Mouse (Mus musculus) midbrain, embryonic 16.5 days (tissue): ENCODE measurements around the gene Hist1h3g. TPM values are rescaled to one million over a fixed set of nuclear protein-coding genes. Genes with fewer than 3 reads are reported as not detected.
"Not testable (repeated sequence)": the region's sequence is repeated elsewhere in the genome, so short reads cannot be mapped to it uniquely, and the experiment has no call there.

ENCODE experiments used
- ATAC-seq: fragments of 200-750 bp; cut with Nextera tagmentation; 2 replicates; pipeline ENCODE4 v1.8.0; 2017; ENCODE audit warnings: moderate TSS enrichment
- H3K27ac ChIP-seq: fragments of 300-500 bp; sonication (generic); 2 replicates; pipeline ENCODE4 v1.5.1; 2014; ENCODE audit warnings: mild to moderate bottlenecking, low read length, mixed read lengths
- H3K27me3 ChIP-seq: fragments of 300-500 bp; sonication (generic); 2 replicates; pipeline ENCODE4 v1.6.1; 2014; ENCODE audit warnings: low read depth, low read length, mixed read lengths; ENCODE audit not compliant: control insufficient read depth, insufficient read depth
- H3K36me3 ChIP-seq: fragments of 300-500 bp; sonication (generic); 2 replicates; pipeline ENCODE4 v1.6.1; 2014; ENCODE audit warnings: mild to moderate bottlenecking, low read length, moderate library complexity, mixed read lengths; ENCODE audit not compliant: control insufficient read depth, insufficient read depth
- H3K4me1 ChIP-seq: fragments of 300-500 bp; sonication (generic); 2 replicates; pipeline ENCODE4 v1.6.1; 2014; ENCODE audit warnings: mild to moderate bottlenecking, low read length, mixed read lengths; ENCODE audit not compliant: control insufficient read depth, insufficient read depth
- H3K4me2 ChIP-seq: fragments of 300-500 bp; sonication (generic); 2 replicates; pipeline ENCODE4 v1.6.1; 2014; ENCODE audit warnings: mild to moderate bottlenecking, low read length, mixed read lengths
- H3K4me3 ChIP-seq: fragments of 300-500 bp; sonication (generic); 2 replicates; pipeline ENCODE4 v1.5.1; 2014; ENCODE audit warnings: low read depth, mild to moderate bottlenecking, low read length, moderate library complexity, mixed read lengths
- H3K9ac ChIP-seq: fragments of 300-500 bp; sonication (generic); 2 replicates; pipeline ENCODE4 v1.6.1; 2014; ENCODE audit warnings: low read depth, low read length, mixed read lengths
- H3K9me3 ChIP-seq: fragments of 300-500 bp; sonication (generic); replicated peaks from 2 replicates; pipeline ENCODE4 v1.6.1; 2014; ENCODE audit warnings: mild to moderate bottlenecking, low read length, mixed read lengths; ENCODE audit not compliant: control insufficient read depth, poor library complexity, severe bottlenecking
- WGBS: fragments of 180-500 bp; shearing (Covaris S2); extraction: QIAGEN DNeasy Blood & Tissue Kit; methylation state at CpG from one replicate; pipeline ENCODE4 v1.1.7; 2014; 5-methylcytosine and 5-hydroxymethylcytosine counted together
- polyA plus RNA-seq: library from polyadenylated mRNA; unstranded; fragments of >200 nt; fragmentation: Nextera tagmentation; extraction: Ambion mirVana; gene quantifications from 2 replicates; pipeline ENCODE4 v1.2.1, GENCODE M21; 2015

The Hist1h3g gene
- polyA plus RNA-seq, 1 experiment from 2014 or later, result not detected

DNA sequence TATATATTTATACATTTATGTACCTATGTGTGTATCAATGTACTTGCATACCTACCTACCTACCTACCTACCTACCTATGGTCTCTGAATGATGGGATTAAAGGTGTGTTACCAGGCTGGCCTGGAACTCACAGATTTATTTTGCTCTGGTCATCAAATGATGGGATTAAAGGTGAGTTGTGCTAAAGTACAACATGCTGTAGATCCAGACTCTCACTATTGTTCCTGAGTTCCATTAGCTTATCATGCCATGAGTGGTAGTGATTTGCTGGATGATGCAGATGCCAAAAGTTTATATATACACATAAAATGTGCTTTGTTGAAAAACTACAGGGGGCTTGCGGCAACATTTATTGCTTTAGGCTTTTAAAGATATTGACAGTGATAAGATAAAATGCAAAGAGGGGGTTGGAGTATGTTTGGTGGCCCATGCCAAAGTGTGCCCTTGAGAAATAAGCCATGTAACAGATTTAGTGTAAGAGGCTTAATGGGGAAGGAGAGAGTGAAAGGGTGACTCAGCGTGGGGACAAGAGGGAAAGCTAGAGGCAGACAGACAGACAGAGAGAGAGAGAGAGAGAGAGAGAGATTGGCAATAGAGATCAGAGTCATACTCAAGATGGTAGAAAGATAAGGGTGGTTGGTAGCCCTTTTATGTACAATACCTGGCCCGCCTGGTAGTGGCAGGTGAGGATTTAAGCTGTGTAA, 1.9 kb downstream of the Hist1h3g start:
- H3K36me3 ChIP-seq, result no peaks in the 10 kb centered on the region
- no peaks in the 10 kb centered on the region for H3K9me3 ChIP-seq
- 79% methylated on average over 3 of the region's 3 CpGs for WGBS
- no peak overlapping the region for H3K27ac ChIP-seq
- peaks cover 23% of the 10 kb centered on the region for H3K4me1 ChIP-seq
- H3K27me3 ChIP-seq, result no peaks in the 10 kb centered on the region
- H3K4me3 ChIP-seq, result no peak overlapping the region
- no peak overlapping the region for H3K9ac ChIP-seq
- no peak for ATAC-seq
- no peak overlapping the region for H3K4me2 ChIP-seq

DNA sequence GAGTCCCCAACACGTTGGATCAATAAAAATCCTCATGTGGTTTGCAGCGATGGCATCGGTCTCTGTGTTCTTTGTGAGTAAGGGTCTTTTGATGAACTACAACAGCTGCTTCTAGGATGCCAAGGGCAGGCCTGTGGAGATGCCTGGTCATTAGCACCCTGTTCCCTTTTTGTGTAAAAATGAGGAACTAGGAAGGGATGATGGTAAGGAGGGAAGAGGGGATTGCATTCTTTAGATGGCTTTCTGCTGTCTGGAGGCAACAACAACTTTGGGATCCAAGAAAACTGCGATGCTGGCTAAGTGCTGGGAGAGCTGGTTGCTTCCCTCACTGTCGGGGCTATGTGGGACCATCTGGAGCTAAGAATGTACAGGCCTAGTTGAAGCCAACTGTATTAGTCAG, 3.0 kb downstream of the Hist1h3g start:
- Histone ChIP-seq H3K27me3 (no peaks in the 10 kb centered on the region), H3K9ac (no peak overlapping the region), H3K9me3 (no peaks in the 10 kb centered on the region), H3K4me1 (peaks cover 16% of the 10 kb centered on the region), H3K27ac (no peak overlapping the region), H3K4me3 (no peak overlapping the region), H3K4me2 (no peak overlapping the region), H3K36me3 (no peaks in the 10 kb centered on the region)
- ATAC-seq, result no peak
- 79% methylated on average over 5 of the region's 5 CpGs for WGBS

- H3K9me3 ChIP-seq, ATAC-seq, H3K27me3 ChIP-seq, H3K27ac ChIP-seq, H3K9ac ChIP-seq, H3K4me3 ChIP-seq, H3K4me1 ChIP-seq, H3K36me3 ChIP-seq, H3K4me2 ChIP-seq: not testable (repeated sequence)
- WGBS, result 80% methylated on average over 1 of the region's 1 CpGs
These were observed 4.6 kb downstream of the Hist1h3g start for GRCm38 (mm10) chr13:23539821-23540220.

DNA sequence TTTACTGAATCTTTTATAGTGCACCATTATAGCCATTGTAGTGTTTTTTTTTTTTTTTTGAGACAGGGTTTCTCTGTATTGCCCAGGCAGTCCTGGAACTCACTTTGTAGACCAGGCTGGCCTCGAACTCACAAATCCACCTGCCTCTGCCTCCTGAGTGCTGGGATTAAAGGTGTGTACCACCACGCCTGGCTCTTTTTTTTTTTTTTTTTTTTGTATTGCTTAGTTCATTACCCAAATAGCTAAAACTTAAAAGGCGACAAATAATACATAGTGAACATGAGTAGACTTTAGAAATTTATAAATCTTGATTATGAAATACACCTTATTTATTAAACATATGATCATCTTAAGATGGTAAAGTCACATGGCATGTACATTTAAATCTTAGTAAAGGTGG, 6.3 kb downstream of the Hist1h3g start:
- Histone ChIP-seq H3K9me3 (no peaks in the 10 kb centered on the region), H3K36me3 (no peaks in the 10 kb centered on the region), H3K27ac (no peak overlapping the region), H3K4me1 (peaks cover 6% of the 10 kb centered on the region), H3K4me2 (no peak overlapping the region), H3K4me3 (no peak overlapping the region), H3K27me3 (no peaks in the 10 kb centered on the region), H3K9ac (no peak overlapping the region)
- no peak for ATAC-seq
- 93% methylated on average over 3 of the region's 3 CpGs for WGBS

DNA sequence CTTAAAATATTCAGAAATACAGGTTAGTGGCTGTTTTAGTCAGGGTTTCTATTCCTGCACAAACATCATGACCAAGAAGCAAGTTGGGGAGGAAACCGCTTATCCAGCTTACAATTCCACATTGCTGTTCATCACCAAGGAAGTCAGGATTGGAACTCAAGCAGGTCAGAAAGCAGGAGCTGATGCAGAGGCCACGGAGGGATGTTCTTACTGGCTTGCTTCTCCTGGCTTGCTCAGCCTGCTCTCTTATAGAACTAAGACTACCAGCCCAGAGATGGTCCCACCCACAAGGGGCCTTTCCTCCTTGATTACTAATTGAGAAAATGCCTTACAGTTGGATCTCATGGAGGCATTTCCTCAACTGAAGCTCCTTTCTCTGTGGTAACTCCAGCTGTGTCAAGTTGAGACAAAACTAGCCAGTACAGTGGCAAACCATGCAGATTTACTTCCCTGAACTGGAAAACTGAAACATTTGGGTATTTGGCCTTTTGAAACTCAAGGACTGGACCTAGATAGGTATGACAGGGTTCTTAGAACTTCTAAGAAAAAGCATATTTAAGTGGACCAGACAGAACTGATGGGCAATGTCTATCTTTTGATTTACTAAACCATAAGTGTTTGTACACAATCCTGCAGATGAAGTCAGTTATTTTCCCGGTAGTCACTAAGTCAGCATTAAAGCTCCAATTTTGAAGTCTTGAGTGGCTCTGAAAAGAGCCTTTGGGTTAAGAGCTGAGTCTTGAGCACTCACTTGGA, 7.2 kb downstream of the Hist1h3g start:
- H3K4me3 ChIP-seq, result peak overlapping the region; percentile 44
- WGBS, result 5% methylated on average over 3 of the region's 3 CpGs
- peak overlapping the region; percentile 49 for H3K9ac ChIP-seq
- H3K36me3 ChIP-seq, H3K27me3 ChIP-seq, H3K9me3 ChIP-seq, H3K4me1 ChIP-seq, H3K27ac ChIP-seq, ATAC-seq: not testable (repeated sequence)
- peak overlapping the region; percentile 83 for H3K4me2 ChIP-seq

DNA sequence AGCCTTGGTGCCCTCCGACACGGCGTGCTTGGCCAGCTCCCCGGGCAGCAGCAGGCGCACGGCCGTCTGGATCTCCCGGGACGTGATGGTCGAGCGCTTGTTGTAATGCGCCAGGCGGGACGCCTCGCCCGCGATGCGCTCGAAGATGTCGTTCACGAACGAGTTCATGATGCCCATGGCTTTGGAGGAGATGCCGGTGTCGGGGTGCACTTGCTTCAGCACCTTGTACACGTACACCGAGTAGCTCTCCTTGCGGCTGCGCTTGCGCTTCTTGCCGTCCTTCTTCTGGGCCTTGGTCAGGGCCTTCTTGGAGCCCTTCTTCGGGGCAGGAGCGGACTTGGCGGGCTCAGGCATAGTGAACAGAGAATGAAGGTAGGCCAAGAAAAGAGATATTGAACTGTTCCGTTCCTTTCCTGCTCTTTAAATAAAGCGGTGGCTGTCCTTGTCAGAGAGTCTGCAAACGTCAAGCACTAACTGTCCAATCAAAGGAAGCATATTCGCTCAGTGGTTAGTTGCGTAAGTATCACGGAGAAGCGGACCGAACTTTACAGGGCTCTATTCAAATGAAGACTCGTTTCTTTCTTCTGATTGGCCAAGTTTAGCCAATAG, 7.9 kb downstream of the Hist1h3g start, which contains the start of gene Hist1h2bh:
Gene Hist1h2bh, minus strand, starts transcription at position 394 of the 609 bp plus-strand sequence.
- Histone ChIP-seq H3K4me2 (peak within 1 kb of the TSS; percentile 83), H3K4me3 (peak within 1 kb of the TSS; percentile 48), H3K27ac (peak within 1 kb of the TSS; percentile 75), H3K9ac (peak within 1 kb of the TSS; percentile 49)
- ATAC-seq, result peak; percentile 90
- under 1% methylated on average over 27 of the region's 42 CpGs for WGBS
- H3K4me1 ChIP-seq, H3K36me3 ChIP-seq, H3K9me3 ChIP-seq, H3K27me3 ChIP-seq: not testable (repeated sequence)

- Histone ChIP-seq H3K36me3 (no peaks in the 10 kb centered on the region), H3K27ac (peak within 1 kb of the TSS; percentile 88)
These were observed 9.0 kb downstream of the Hist1h3g start, which contains the start of gene Hist1h3f for GRCm38 (mm10) chr13:23543965-23544786. Gene Hist1h3f, plus strand, starts transcription at chr13:23544052.

GRCm38 (mm10) chr13:23544787-23545120, 9.5 kb downstream of the Hist1h3g start:
- H3K27me3 ChIP-seq, H3K9ac ChIP-seq, ATAC-seq, H3K9me3 ChIP-seq, H3K4me1 ChIP-seq, H3K36me3 ChIP-seq: not testable (repeated sequence)
- Histone ChIP-seq H3K27ac (peak overlapping the region; percentile 88), H3K4me2 (peak overlapping the region; percentile 46), H3K4me3 (peak overlapping the region; percentile 48)
- 0% methylated on average over 11 of the region's 14 CpGs for WGBS

More at GRCm38 (mm10) chr13:23543965-23544786, 9.0 kb downstream of the Hist1h3g start, which contains the start of gene Hist1h3f:
- peak within 1 kb of the TSS; percentile 65 for H3K9ac ChIP-seq
- WGBS, result under 1% methylated on average over 19 of the region's 45 CpGs
- H3K9me3 ChIP-seq, result no peaks in the 10 kb centered on the region
- ATAC-seq, result peak; percentile 96
- peak within 1 kb of the TSS; percentile 83 for H3K4me2 ChIP-seq
- H3K27me3 ChIP-seq, result no peaks in the 10 kb centered on the region
- peak within 1 kb of the TSS; percentile 48 for H3K4me3 ChIP-seq
- peaks cover 6% of the 10 kb centered on the region for H3K4me1 ChIP-seq
